Mouse (Mus musculus): ENCODE measurements around the gene Cblc.

DNA sequence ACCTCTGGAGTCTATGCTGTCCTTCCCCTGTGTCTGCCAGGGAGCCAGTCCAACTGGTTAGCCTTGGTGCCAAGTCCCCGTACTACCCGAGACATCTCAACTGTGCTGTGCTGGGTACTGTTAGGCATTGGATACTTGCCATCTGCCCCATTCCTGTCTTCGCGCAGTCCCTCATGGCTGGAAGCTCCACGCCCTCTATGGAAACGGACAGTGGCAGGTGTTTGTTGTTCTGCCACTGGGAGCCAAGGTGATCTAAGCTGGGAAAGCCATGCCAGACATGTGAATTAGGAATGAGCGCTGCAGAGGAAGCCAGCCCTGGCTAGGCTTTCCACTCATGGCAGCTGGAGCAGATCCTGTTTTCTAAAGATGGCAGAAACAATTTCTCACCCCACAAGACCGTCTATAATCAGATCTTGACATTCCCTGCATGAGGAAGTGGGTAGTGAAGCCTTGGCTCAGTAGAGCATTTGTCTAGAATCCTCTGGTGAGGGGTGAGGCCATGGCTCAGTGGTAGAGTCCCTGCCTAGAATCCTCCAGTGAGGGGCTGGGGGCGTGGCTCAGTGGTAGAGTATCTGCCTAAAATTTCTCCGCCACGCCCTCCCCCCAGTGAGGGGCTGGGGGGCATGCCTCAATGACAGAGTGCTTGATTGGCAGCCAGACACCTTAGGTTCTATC is 19.4 kb downstream of the Cblc start:
- TF ChIP-seq POLR2A (IDR thresholded peaks at IDR 0.05; ENCODE audit: control insufficient read depth, extremely low read depth, insufficient read depth, low read length, poor library complexity) (no peak), CTCF (IDR thresholded peaks at IDR 0.05; ENCODE audit: borderline replicate concordance, control insufficient read depth, extremely low read depth, insufficient read depth, low read length, poor library complexity) (no peak)

All from thymus, adult 2 months (tissue).